Mouse (Mus musculus) kidney, postnatal 0 days (tissue): ENCODE data around the gene Gm6583. TPM values are rescaled to one million over a fixed set of nuclear protein-coding genes. Genes with fewer than 3 reads are reported as not detected.

Source experiments
- ATAC-seq: fragments of 200-750 bp; cut with Nextera tagmentation; replicated peaks from 2 replicates; pipeline ENCODE4 v1.8.0; 2017; ENCODE audit warnings: low read depth, moderate number of reproducible peaks, moderate TSS enrichment, moderate library complexity; ENCODE audit not compliant: low FRiP score
- DNase-seq: peaks from one replicate; pipeline ENCODE4 v3.0.0-alpha.2; 2016; ENCODE audit warnings: low spot score
- H3K27ac ChIP-seq: fragments of 300-500 bp; sonication (generic); 2 replicates; pipeline ENCODE4 v1.5.1; 2014; ENCODE audit warnings: mild to moderate bottlenecking
- H3K27me3 ChIP-seq: fragments of 300-500 bp; sonication (generic); 2 replicates; pipeline ENCODE4 v1.6.1; 2014; ENCODE audit warnings: low read length, mixed read lengths; ENCODE audit not compliant: insufficient read depth
- H3K36me3 ChIP-seq: fragments of 300-500 bp; sonication (generic); 2 replicates; pipeline ENCODE4 v1.6.1; 2014; ENCODE audit warnings: low read length, mixed read lengths; ENCODE audit not compliant: insufficient read depth
- H3K4me1 ChIP-seq: fragments of 300-500 bp; sonication (generic); replicated peaks from 2 replicates; pipeline ENCODE4 v1.6.1; 2014; ENCODE audit warnings: antibody characterized with exemption, low read length, mixed read lengths; ENCODE audit not compliant: insufficient read depth
- H3K4me2 ChIP-seq: fragments of 300-500 bp; sonication (generic); 2 replicates; pipeline ENCODE4 v1.6.1; 2014; ENCODE audit warnings: mild to moderate bottlenecking, low read length, moderate library complexity, mixed read lengths
- H3K4me3 ChIP-seq: fragments of 300-500 bp; sonication (generic); replicated peaks from 2 replicates; pipeline ENCODE4 v1.5.1; 2014; ENCODE audit warnings: low read depth, low read length
- H3K9ac ChIP-seq: fragments of 300-500 bp; sonication (generic); 2 replicates; pipeline ENCODE4 v1.6.1; 2014; ENCODE audit warnings: low read depth, low read length
- H3K9me3 ChIP-seq: fragments of 300-500 bp; sonication (generic); replicated peaks from 2 replicates; pipeline ENCODE4 v1.6.1; 2016; ENCODE audit warnings: low read length, inconsistent platforms, mixed read lengths
- CTCF ChIP-seq: IDR thresholded peaks from 2 replicates; pipeline ENCODE4 v1.5.1; 2016; ENCODE audit warnings: antibody characterized with exemption, low read depth, mild to moderate bottlenecking, moderate library complexity
- WGBS: fragments of 180-500 bp; shearing (Covaris S2); extraction: QIAGEN DNeasy Blood & Tissue Kit; methylation state at CpG from one replicate; pipeline ENCODE4 v1.1.7; 2014; 5-methylcytosine and 5-hydroxymethylcytosine counted together
- polyA plus RNA-seq: library from polyadenylated mRNA; unstranded; fragments of >200 nt; fragmentation: Nextera tagmentation; extraction: Ambion mirVana; gene quantifications from 2 replicates; pipeline ENCODE4 v1.2.1, GENCODE M21; 2015

Gene Gm6583
- polyA plus RNA-seq = 0.08 and 0.10 TPM in 2 replicates

DNA sequence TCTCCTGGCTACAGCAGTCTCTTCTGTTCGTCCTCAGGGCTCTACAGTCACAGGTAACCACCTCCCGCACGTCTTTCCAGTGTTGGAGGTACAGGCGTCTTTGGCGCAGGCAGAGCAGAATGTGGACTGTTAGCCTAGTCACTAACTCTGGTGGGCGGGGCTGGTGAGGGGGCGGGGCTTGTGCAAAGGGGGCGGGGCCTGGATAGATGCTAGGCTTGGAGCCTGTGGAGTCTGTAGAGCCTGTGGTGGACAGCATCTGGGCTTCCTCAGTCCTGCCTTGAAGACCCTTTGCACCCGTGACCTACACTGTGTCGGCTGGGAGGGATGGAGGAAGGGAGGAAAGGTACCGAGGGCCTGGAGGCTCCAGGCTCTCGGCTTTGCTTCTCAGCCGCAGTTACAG, at the start of gene Gm6583:
TSS of gene Gm6583 (minus strand) at position 124 of the 400 bp plus-strand sequence.
- Histone ChIP-seq H3K36me3 (peaks cover 15% of the 10 kb centered on the region), H3K4me3 (no peak within 1 kb of the TSS), H3K4me1 (no peaks in the 10 kb centered on the region), H3K4me2 (no peak within 1 kb of the TSS), H3K27ac (no peak within 1 kb of the TSS), H3K9ac (no peak within 1 kb of the TSS), H3K9me3 (no peaks in the 10 kb centered on the region), H3K27me3 (no peaks in the 10 kb centered on the region)
- TF ChIP-seq CTCF = no peak
- 63% methylated on average over 12 of the region's 13 CpGs for WGBS
- peak; percentile 33; the same call in 1 of the 2 replicates for ATAC-seq
- DNase-seq = no peak

- H3K27ac ChIP-seq = no peak overlapping the region
- no peak overlapping the region for H3K9ac ChIP-seq
- no peaks in the 10 kb centered on the region for H3K9me3 ChIP-seq
- no peak overlapping the region for H3K4me3 ChIP-seq
- H3K4me2 ChIP-seq = no peak overlapping the region
- ATAC-seq = no peak
- H3K36me3 ChIP-seq = no peaks in the 10 kb centered on the region
- TF ChIP-seq CTCF = no peak
- no peaks in the 10 kb centered on the region for H3K27me3 ChIP-seq
- no peak for DNase-seq
- 44% methylated on average over 3 of the region's 3 CpGs for WGBS
- no peaks in the 10 kb centered on the region for H3K4me1 ChIP-seq
Measured at GRCm38 (mm10) chr5:112402437-112402836, 46.6 kb upstream of the Gm6583 start.

DNA sequence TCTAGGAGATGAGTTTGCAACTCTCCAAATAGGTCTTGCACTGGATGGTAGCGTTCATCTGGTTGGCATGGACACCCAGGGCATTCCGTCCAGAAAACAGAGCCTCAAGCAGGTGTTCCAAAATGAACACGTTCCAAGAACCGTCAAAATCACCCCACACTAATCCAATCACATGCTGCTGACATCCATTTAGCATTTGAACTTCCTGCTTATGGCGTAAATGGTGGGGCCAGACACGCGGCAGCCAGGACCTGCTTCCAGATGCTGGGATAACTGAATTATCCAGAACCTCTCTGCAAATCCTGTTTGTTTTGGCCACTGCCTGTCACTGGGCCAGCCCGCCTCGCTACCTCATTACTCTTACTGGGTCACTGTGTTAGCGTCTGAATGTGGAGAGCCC, 43.5 kb upstream of the Gm6583 start:
- 61% methylated on average over 10 of the region's 10 CpGs for WGBS
- ATAC-seq (no peak), DNase-seq (no peak)
- Histone ChIP-seq H3K9ac (no peak overlapping the region), H3K36me3 (no peaks in the 10 kb centered on the region), H3K4me1 (no peaks in the 10 kb centered on the region; the same call in 1 of the 2 replicates), H3K4me3 (no peak overlapping the region), H3K9me3 (no peaks in the 10 kb centered on the region), H3K4me2 (no peak overlapping the region), H3K27ac (no peak overlapping the region), H3K27me3 (no peaks in the 10 kb centered on the region)
- TF ChIP-seq CTCF = no peak

DNA sequence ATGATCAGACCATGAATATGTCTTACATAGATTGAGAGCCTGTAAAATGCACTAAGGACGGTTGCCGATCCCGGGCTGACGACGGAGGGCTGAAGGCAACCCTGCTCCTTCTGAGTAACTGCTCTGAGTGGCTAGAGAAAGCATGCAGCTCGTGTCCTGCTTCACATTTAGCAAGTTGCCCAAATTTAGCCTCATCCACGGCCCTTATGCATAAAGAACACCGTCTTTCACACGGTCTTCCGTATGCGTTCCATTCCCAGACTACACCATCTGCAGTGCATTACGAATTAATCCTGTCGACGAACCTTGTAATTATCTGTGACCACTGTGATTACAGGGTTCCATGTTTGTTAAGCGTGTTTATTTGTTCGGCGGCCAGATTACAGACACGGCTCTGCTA, 40.2 kb upstream of the Gm6583 start:
- TF ChIP-seq CTCF = no peak

GRCm38 (mm10) chr5:112394779-112395443, 39.1 kb upstream of the Gm6583 start, which contains the start of gene Asphd2:
Gene Asphd2 (minus strand): TSS chr5:112394866.
- peaks cover 4% of the 10 kb centered on the region for H3K27me3 ChIP-seq
- no peak within 1 kb of the TSS for H3K27ac ChIP-seq
- WGBS = 2% methylated on average over 43 of the region's 67 CpGs
- peak within 1 kb of the TSS; percentile 57 for H3K4me3 ChIP-seq
- H3K9ac ChIP-seq = peak within 1 kb of the TSS; percentile 57
- peak; percentile 29; the same call in 1 of the 2 replicates for TF ChIP-seq CTCF
- H3K4me2 ChIP-seq = peak within 1 kb of the TSS; percentile 85
- peak; percentile 85 for ATAC-seq
- no peaks in the 10 kb centered on the region for H3K9me3 ChIP-seq
- peak; percentile 82 for DNase-seq
- no peaks in the 10 kb centered on the region for H3K36me3 ChIP-seq
- no peaks in the 10 kb centered on the region; the same call in 1 of the 2 replicates for H3K4me1 ChIP-seq

More for the DNA sequence above, 40.2 kb upstream of the Gm6583 start:
- Histone ChIP-seq H3K27ac (no peak overlapping the region), H3K4me1 (no peaks in the 10 kb centered on the region; the same call in 1 of the 2 replicates), H3K9ac (no peak overlapping the region), H3K9me3 (no peaks in the 10 kb centered on the region), H3K27me3 (peaks cover 4% of the 10 kb centered on the region), H3K36me3 (no peaks in the 10 kb centered on the region), H3K4me3 (no peak overlapping the region), H3K4me2 (no peak overlapping the region)
- ATAC-seq (no peak), DNase-seq (no peak)
- WGBS = 61% methylated on average over 18 of the region's 18 CpGs

DNA sequence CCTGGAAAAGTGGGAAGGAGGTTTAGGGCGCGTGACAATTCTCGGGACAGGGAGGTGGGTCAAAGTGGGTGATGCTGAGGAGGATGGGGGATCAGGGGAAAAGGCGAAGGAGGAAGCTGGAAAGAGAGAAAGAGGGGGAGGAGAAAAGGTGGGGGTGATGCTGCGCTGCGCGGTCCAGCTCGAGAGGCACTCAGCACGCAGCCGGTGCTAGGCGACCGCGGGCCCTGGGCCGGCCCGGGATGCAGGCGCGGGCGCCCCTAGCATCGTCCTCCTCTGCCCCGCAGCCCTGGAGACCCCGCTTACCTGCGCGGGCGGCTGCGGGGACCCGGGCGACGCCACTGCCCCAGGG, 38.6 kb upstream of the Gm6583 start:
- TF ChIP-seq CTCF = no peak
- under 1% methylated on average over 13 of the region's 28 CpGs for WGBS
- Histone ChIP-seq H3K27ac (no peak overlapping the region), H3K36me3 (no peaks in the 10 kb centered on the region), H3K9ac (peak overlapping the region; percentile 57), H3K4me2 (peak overlapping the region; percentile 85), H3K9me3 (no peaks in the 10 kb centered on the region), H3K4me1 (no peaks in the 10 kb centered on the region; the same call in 1 of the 2 replicates), H3K27me3 (peaks cover 4% of the 10 kb centered on the region), H3K4me3 (peak overlapping the region; percentile 57)
- DNase-seq = no peak
- ATAC-seq = peak; percentile 75
